Mouse (Mus musculus): ENCODE measurements around the gene Mxd3. TPM values are rescaled to one million over a fixed set of nuclear protein-coding genes. Genes with fewer than 3 reads are reported as not detected.

Mxd3 gene
- total and polyA plus RNA-seq, 3 experiments = 3.9 to 9.3 TPM; not detected in 1

GRCm38 (mm10) chr13:55332331-55332730 lies 2.7 kb upstream of the Mxd3 start:
- TF ChIP-seq BHLHE40 (IDR thresholded peaks at IDR 0.05; ENCODE audit: borderline replicate concordance, low read depth, low read length) (no peak), MAFK (IDR thresholded peaks at IDR 0.05; ENCODE audit: borderline replicate concordance, low read depth, low read length) (no peak), ZKSCAN1 (IDR thresholded peaks at IDR 0.05; ENCODE audit: low read depth, low read length) (no peak), EP300 (IDR thresholded peaks at IDR 0.05; ENCODE audit: low read depth in 1 of 2, low read length in 2 of 2) (no peak), MAZ (IDR thresholded peaks at IDR 0.05; ENCODE audit: low read depth, low read length) (no peak), USF1 (IDR thresholded peaks at IDR 0.05; ENCODE audit: low read depth, low read length) (no peak)
- Histone ChIP-seq H3K79me2 (ENCODE audit: control insufficient read depth, insufficient read depth, low read length, poor library complexity) (peaks cover 2% of the 10 kb centered on the region; the same call in 1 of the 2 replicates), H3K27ac (ENCODE audit: control insufficient read depth, low read depth, low read length) (no peak overlapping the region), H3K4me1 (ENCODE audit: control insufficient read depth in 1 of 2, insufficient read depth in 2 of 2, low read length in 2 of 2) (peaks cover 0 to 8% of the 10 kb centered on the region in 2 experiments; a peak in 2 of 4 replicates), H3K9ac (ENCODE audit: control insufficient read depth, low read depth, low read length, poor library complexity, severe bottlenecking) (no peak overlapping the region), H3K36me3 (ENCODE audit: control insufficient read depth in 1 of 2, insufficient read depth in 2 of 2, low read length in 2 of 2) (peaks cover 0 to 4% of the 10 kb centered on the region in 2 experiments; a peak in 1 of 4 replicates), H3K4me3 (ENCODE audit: control insufficient read depth in 1 of 2, insufficient read depth in 1 of 2, low read depth in 2 of 2, low read length in 2 of 2) (no peak overlapping the region), H3K27me3 (ENCODE audit: control insufficient read depth in 1 of 2, insufficient read depth in 2 of 2, low read length in 2 of 2) (no peaks in the 10 kb centered on the region), H3K9me3 (replicated peaks; ENCODE audit: insufficient read depth, low read length) (no peaks in the 10 kb centered on the region)
- no peak for DNase-seq (ENCODE audit: low read depth, low spot score)

- Histone ChIP-seq H3K4me3 (ENCODE audit: control insufficient read depth in 1 of 2, insufficient read depth in 1 of 2, low read depth in 2 of 2, low read length in 2 of 2) (peak overlapping the region; percentile 45 to 69), H3K4me1 (ENCODE audit: control insufficient read depth in 1 of 2, insufficient read depth in 2 of 2, low read length in 2 of 2) (peaks cover 0 to 11% of the 10 kb centered on the region in 2 experiments; a peak in 2 of 4 replicates)
These were observed 1.2 kb upstream of the Mxd3 start for GRCm38 (mm10) chr13:55330567-55331400.

More at GRCm38 (mm10) chr13:55330567-55331400, 1.2 kb upstream of the Mxd3 start:
- DNase-seq (ENCODE audit: low read depth, low spot score) = no peak
- Histone ChIP-seq H3K9ac (ENCODE audit: control insufficient read depth, low read depth, low read length, poor library complexity, severe bottlenecking) (peak overlapping the region; percentile 95), H3K36me3 (ENCODE audit: control insufficient read depth in 1 of 2, insufficient read depth in 2 of 2, low read length in 2 of 2) (peaks cover 0 to 4% of the 10 kb centered on the region in 2 experiments; a peak in 1 of 4 replicates), H3K79me2 (ENCODE audit: control insufficient read depth, insufficient read depth, low read length, poor library complexity) (peaks cover 2% of the 10 kb centered on the region; the same call in 1 of the 2 replicates), H3K27me3 (ENCODE audit: control insufficient read depth in 1 of 2, insufficient read depth in 2 of 2, low read length in 2 of 2) (no peaks in the 10 kb centered on the region), H3K9me3 (replicated peaks; ENCODE audit: insufficient read depth, low read length) (no peaks in the 10 kb centered on the region), H3K27ac (ENCODE audit: control insufficient read depth, low read depth, low read length) (peak overlapping the region; percentile 89)
- TF ChIP-seq RAD21 (IDR thresholded peaks at IDR 0.05; ENCODE audit: low read depth, low read length) (peak; percentile 19), TBP (IDR thresholded peaks at IDR 0.05; ENCODE audit: low read depth, low read length) (no peak), BHLHE40 (IDR thresholded peaks at IDR 0.05; ENCODE audit: borderline replicate concordance, low read depth, low read length) (peak; percentile 57; the same call in 1 of the 2 replicates), CTCF (IDR thresholded peaks at IDR 0.05 in 2 of 3, conservative IDR thresholded peaks at IDR 0.05 in 1 of 3; ENCODE audit: control insufficient read depth in 1 of 3, insufficient read depth in 1 of 3, low read depth in 2 of 3, low read length in 3 of 3, poor library complexity in 1 of 3, severe bottlenecking in 1 of 3) (peak in 2 of 3 experiments; percentile 45 to 57; a peak in 5 of 6 replicates), USF1 (IDR thresholded peaks at IDR 0.05; ENCODE audit: low read depth, low read length) (no peak; the same call in 1 of the 2 replicates), ZC3H11A (IDR thresholded peaks at IDR 0.05; ENCODE audit: low read depth, low read length) (no peak), GABPA (IDR thresholded peaks at IDR 0.05; ENCODE audit: low read depth, low read length) (no peak), RCOR1 (IDR thresholded peaks at IDR 0.05; ENCODE audit: low read depth, low read length) (no peak), CHD2 (IDR thresholded peaks at IDR 0.05; ENCODE audit: low read length) (no peak), ZNF384 (IDR thresholded peaks at IDR 0.05; ENCODE audit: low read depth, low read length) (peak; percentile 49; the same call in 1 of the 2 replicates), MAFK (IDR thresholded peaks at IDR 0.05; ENCODE audit: borderline replicate concordance, low read depth, low read length) (no peak)

Measured in MEL (cell line).